ENCODE assay signal across 18 mouse cellular contexts in the genomic region with DNA sequence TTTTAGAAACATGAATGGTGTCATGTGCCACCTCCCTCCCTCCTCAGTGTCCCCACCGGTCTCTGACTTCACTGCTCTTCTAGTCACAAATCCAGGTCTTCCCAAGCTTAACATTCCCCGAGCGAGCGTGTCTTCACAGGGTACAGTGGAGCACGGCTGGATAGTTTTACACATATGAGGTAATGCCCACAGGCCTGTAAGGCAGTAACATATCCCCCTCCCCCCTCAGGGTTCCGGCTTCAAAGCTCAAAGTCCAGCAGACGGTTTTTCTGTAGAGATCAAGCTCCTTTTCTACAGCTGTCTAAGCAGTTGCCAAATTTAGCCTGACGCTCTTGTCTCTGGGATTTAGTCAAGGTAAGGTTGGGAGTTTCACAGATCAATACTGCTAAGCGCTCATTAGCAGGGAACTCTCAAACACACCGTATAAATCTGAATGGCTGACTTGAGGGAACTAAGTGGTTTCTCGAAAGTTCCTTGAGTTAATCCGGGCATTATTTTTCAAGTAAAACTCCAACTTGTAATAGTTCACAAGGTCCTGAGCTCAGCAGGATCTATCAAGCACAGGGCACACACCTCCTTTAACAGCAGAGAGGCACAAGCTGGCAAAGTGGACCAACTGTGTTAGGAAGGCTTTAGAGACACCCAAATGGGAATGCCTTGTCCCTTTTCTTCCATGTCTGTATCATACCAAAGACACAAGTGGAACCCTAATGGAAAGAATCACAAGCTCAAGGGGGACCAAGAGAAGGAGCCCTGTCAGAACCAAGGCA.
DNase-seq lines count a peak whose midpoint lies in the region; ATAC-seq and TF ChIP-seq lines count a peak whose summit lies in the region.
"Had no signal": no experiment of that assay in that cellular context is flagged by ENCODE, and none has a peak within 500 bp of the region (broad histone marks: within the 10 kb centered on the region; RNA-seq: fewer than 3 reads in every experiment).

No protein-coding gene starts in this region.

- no peak for TF ChIP-seq POLR2A in kidney, adult 2 months (IDR thresholded peaks at IDR 0.05; ENCODE audit: low read depth, low read length)

- H3K27ac ChIP-seq in heart, postnatal 0 days (ENCODE audit: low read depth) = 0 out of 2 replicates have a peak overlapping the region, but pooled peaks have one; percentile 18
- H3K27ac ChIP-seq in kidney, adult 2 months (ENCODE audit: insufficient read depth, low read depth, low read length) = peak overlapping the region; percentile 93
- no peak overlapping the region for H3K27ac ChIP-seq in lung, postnatal 0 days (ENCODE audit: low read length)
- H3K27ac ChIP-seq: embryonic facial prominence, embryonic 13.5 days; forebrain, embryonic 10.5 days; liver, embryonic 13.5 days; neural tube, embryonic 15.5 days had no signal

- DNase-seq in heart, adult 11 months = peak; percentile 84
- DNase-seq in heart, postnatal 10 days = no peak
- no peak for DNase-seq in heart, postnatal 0 days (ENCODE audit: low spot score)
- DNase-seq in heart, postnatal 36 days = no peak
- peak; percentile 93 for DNase-seq in kidney, adult 2 months
- peak; percentile 74 to 89 for DNase-seq in kidney, postnatal 25 days
- no peak for DNase-seq in thymus, postnatal 25 days
- no peak for DNase-seq in lung, postnatal 0 days (ENCODE audit: low spot score)
- DNase-seq: cerebellum, adult 9-10 months; layer of hippocampus, postnatal 36 days; liver, embryonic 13.5 days; right cerebral cortex, postnatal 25 days; thymus, postnatal 36 days had no signal

- WGBS in heart, postnatal 0 days = 66% methylated on average over 12 of the region's 12 CpGs
- 63% methylated on average over 12 of the region's 12 CpGs for WGBS in kidney, adult 2 months
- WGBS in lung, postnatal 0 days = 88% methylated on average over 12 of the region's 12 CpGs

- no peak overlapping the region for H3K4me3 ChIP-seq in heart, postnatal 0 days (ENCODE audit: low read depth, low read length)
- H3K4me3 ChIP-seq in kidney, adult 2 months (ENCODE audit: insufficient read depth, low read depth, low read length) = no peak overlapping the region
- no peak overlapping the region for H3K4me3 ChIP-seq in lung, postnatal 0 days (ENCODE audit: low read depth, low read length)
- H3K4me3 ChIP-seq: embryonic facial prominence, embryonic 13.5 days; forebrain, embryonic 10.5 days; liver, embryonic 13.5 days; megakaryocyte, embryonic 14.5 days; myocyte; neural tube, embryonic 15.5 days had no signal

- H3K9me3 ChIP-seq in heart, postnatal 0 days (replicated peaks; ENCODE audit: control insufficient read depth, low read length) = no peaks in the 10 kb centered on the region
- H3K9me3 ChIP-seq in lung, postnatal 0 days (ENCODE audit: low read length) = no peaks in the 10 kb centered on the region
- H3K9me3 ChIP-seq: embryonic facial prominence, embryonic 13.5 days; forebrain, embryonic 10.5 days; liver, embryonic 13.5 days; neural tube, embryonic 15.5 days had no signal

- TF ChIP-seq CTCF in heart, postnatal 0 days (IDR thresholded peaks at IDR 0.05; ENCODE audit: low read depth) = no peak
- TF ChIP-seq CTCF in kidney, adult 2 months (conservative IDR thresholded peaks at IDR 0.05; ENCODE audit: insufficient read depth, insufficient read length, low read depth, low read length) = no peak
- no peak for TF ChIP-seq CTCF in lung, postnatal 0 days (IDR thresholded peaks at IDR 0.05)

- peaks cover 6% of the 10 kb centered on the region for H3K4me1 ChIP-seq in heart, postnatal 0 days (ENCODE audit: control insufficient read depth, insufficient read depth)
- H3K4me1 ChIP-seq in kidney, adult 2 months (ENCODE audit: control insufficient read depth, insufficient read depth, low read length) = peaks cover 12% of the 10 kb centered on the region; the same call in 1 of the 2 replicates
- no peaks in the 10 kb centered on the region for H3K4me1 ChIP-seq in lung, postnatal 0 days (ENCODE audit: insufficient read depth, low read depth, low read length)
- H3K4me1 ChIP-seq: megakaryocyte, embryonic 14.5 days; neural tube, embryonic 15.5 days had no signal

- intact Hi-C loops in heart, postnatal 10 days (cut with DNase I) = loop anchor here (5.0 kb wide), 3 partner anchors 161 to 531 kb away; partner anchors contain the start of gene Irs2
- intact Hi-C loops in heart, postnatal 36 days (cut with DNase I) = loop anchor here (5.0 to 10.0 kb wide), 2 partner anchors 163 to 356 kb away; partner anchors contain the start of gene Irs2

- H3K9ac ChIP-seq in heart, postnatal 0 days (replicated peaks; ENCODE audit: low read depth, low read length) = no peak overlapping the region
- no peak overlapping the region for H3K9ac ChIP-seq in lung, postnatal 0 days (replicated peaks; ENCODE audit: low read depth)
- H3K9ac ChIP-seq: embryonic facial prominence, embryonic 13.5 days; liver, embryonic 13.5 days; neural tube, embryonic 15.5 days had no signal

- H3K27me3 ChIP-seq in heart, postnatal 0 days (ENCODE audit: control insufficient read depth, insufficient read depth, low read length) = no peaks in the 10 kb centered on the region
- H3K27me3 ChIP-seq in kidney, adult 2 months (replicated peaks; ENCODE audit: control insufficient read depth, insufficient read depth, low read length) = no peaks in the 10 kb centered on the region
- H3K27me3 ChIP-seq in lung, postnatal 0 days (replicated peaks; ENCODE audit: insufficient read depth, low read length) = no peaks in the 10 kb centered on the region
- H3K27me3 ChIP-seq: embryonic facial prominence, embryonic 13.5 days; neural tube, embryonic 15.5 days had no signal

- H3K36me3 ChIP-seq in heart, postnatal 0 days (replicated peaks; ENCODE audit: control insufficient read depth, insufficient read depth, low read length) = no peaks in the 10 kb centered on the region
- H3K36me3 ChIP-seq in kidney, adult 2 months (ENCODE audit: control insufficient read depth, insufficient read depth, low read length) = no peaks in the 10 kb centered on the region
- H3K36me3 ChIP-seq in lung, postnatal 0 days (ENCODE audit: insufficient read depth, low read length) = no peaks in the 10 kb centered on the region
- H3K36me3 ChIP-seq: embryonic facial prominence, embryonic 13.5 days; forebrain, embryonic 10.5 days; liver, embryonic 13.5 days; neural tube, embryonic 15.5 days had no signal

- no peak for TF ChIP-seq EP300 in heart, postnatal 0 days (IDR thresholded peaks at IDR 0.05; ENCODE audit: low read depth)
- TF ChIP-seq EP300 in lung, postnatal 0 days (IDR thresholded peaks at IDR 0.05) = no peak

- no peak for ATAC-seq in heart, postnatal 0 days (ENCODE audit: insufficient read depth, low read depth)
- no peak for ATAC-seq in lung, postnatal 0 days

- H3K4me2 ChIP-seq in heart, postnatal 0 days (ENCODE audit: low read depth, low read length) = no peak overlapping the region
- no peak overlapping the region for H3K4me2 ChIP-seq in lung, postnatal 0 days (replicated peaks; ENCODE audit: low read depth, low read length)
- H3K4me2 ChIP-seq: embryonic facial prominence, embryonic 13.5 days; liver, embryonic 13.5 days; neural tube, embryonic 15.5 days had no signal

Comparison
In these comparisons a context has a peak if more than half of its experiments do, and no peak if none do; other contexts are left out.
1. DNase-seq: peak in heart, adult 11 months (single experiment), kidney, adult 2 months (single experiment) and kidney, postnatal 25 days (2 of 2); none in heart, postnatal 10 days (0 of 2), heart, postnatal 0 days (single experiment), heart, postnatal 36 days (0 of 2), thymus, postnatal 25 days (single experiment) and lung, postnatal 0 days (single experiment).